Mouse (Mus musculus) heart, postnatal 4 days (tissue): ENCODE measurements around the gene Gpx1. TPM values are rescaled to one million over a fixed set of nuclear protein-coding genes. Genes with fewer than 3 reads are reported as not detected.
"Not testable (repeated sequence)": the region's sequence is repeated elsewhere in the genome, so short reads cannot be mapped to it uniquely, and the experiment has no call there.

ENCODE experiments used
- DNase-seq: peaks from one replicate; pipeline ENCODE4 v3.0.0; 2021
- total RNA-seq, 2 experiments: library from RNA; stranded (reverse); gene quantifications; 2 replicates each; pipeline ENCODE4 v1.2.3; 2021

The Gpx1 gene
- total RNA-seq: 100 to 1,000 TPM; 159 to 185 TPM

GRCm38 (mm10) chr9:108338886-108339781 lies at the start of gene Gpx1:
Gene Gpx1 (plus strand): TSS chr9:108338903.
- peak; percentile 94 for DNase-seq

DNA sequence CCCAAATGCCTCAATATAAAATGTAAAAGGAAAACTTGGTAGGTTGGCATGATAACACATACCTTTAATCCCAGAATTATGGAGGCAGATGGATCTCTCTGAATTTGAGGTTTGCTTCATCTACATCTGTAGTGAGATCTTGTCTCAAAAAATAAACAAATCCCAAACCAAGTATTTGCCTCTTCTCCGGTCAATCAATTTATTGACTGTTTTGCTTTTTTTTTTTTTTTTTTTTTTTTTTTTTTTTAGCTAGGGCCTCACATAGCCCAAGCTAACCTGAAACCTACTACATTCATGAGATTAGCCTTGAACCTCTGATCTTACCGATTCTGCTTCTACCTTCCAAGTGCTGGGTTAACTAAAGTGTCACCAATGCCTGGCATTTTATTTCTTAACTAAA lies 49.4 kb upstream of the Gpx1 start:
- no peak for DNase-seq

GRCm38 (mm10) chr9:108290016-108290750 lies 48.5 kb upstream of the Gpx1 start, which contains the start of gene Nicn1:
Gene Nicn1 (plus strand): TSS chr9:108290429.
- peak; percentile 89 for DNase-seq

GRCm38 (mm10) chr9:108290773-108291172 lies 47.9 kb upstream of the Gpx1 start:
- DNase-seq: no peak

DNA sequence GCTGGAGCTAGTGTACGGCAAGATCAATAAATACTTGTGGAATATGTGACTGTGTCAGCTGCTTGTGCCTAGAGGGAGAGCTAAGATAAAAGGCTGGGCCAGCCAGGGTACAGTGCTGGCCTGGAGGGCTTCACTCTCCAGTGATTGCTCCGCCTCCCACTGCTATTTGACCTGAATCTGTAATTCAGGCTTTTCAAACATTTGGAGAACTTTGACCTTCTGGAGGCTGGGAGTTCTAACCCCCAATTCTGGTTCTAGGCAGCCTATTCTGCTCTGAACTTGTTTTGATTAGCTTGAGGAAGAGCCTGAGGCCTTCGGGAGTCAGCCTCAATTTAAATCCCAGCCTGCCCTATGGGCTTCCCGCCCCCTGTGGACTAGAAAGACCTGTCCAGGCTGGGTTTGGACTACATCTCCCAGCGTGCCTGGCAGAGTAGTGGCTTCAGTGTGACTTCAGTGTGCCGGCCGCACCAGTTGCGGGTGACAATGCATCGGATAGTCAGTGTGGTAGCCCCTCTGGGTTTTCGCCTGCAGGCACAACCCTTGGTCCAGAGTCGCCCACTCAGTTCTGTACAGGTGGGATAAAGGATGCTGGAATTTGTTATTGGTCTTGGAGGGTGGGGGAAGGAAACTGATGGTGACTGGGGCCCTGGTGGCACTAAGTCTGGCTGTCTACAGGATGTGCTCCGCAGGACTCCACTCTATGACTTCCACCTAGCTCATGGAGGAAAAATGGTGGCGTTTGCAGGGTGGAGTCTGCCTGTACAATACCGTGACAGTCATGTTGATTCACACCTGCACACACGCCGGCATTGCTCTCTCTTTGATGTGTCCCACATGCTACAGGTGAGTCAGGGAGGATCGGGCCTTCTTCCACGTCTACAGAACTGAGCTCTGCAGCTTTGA lies 42.0 kb upstream of the Gpx1 start, which contains the start of gene Amt:
TSS of gene Amt (plus strand) at position 401 of the 903 bp plus-strand sequence.
- DNase-seq: no peak

DNA sequence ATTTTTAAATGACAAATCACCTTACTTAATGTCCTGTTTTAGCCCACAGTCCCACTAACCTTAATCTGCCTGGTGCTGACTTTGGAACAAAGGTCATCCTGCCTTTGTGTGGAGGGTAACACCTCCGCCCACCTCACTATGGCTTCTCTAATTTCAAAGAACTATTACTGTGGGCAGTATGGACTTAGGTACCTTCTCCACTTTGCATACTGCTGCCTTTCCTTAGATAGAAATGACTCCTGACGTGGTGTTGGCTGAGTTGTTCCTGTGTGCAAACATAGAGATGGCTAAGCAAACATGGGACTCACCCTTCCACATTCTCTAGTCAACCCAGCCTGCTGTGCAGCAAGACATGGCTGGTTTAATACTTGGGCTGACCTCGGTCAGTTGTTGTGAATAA lies 36.9 kb upstream of the Gpx1 start:
- DNase-seq: no peak

DNA sequence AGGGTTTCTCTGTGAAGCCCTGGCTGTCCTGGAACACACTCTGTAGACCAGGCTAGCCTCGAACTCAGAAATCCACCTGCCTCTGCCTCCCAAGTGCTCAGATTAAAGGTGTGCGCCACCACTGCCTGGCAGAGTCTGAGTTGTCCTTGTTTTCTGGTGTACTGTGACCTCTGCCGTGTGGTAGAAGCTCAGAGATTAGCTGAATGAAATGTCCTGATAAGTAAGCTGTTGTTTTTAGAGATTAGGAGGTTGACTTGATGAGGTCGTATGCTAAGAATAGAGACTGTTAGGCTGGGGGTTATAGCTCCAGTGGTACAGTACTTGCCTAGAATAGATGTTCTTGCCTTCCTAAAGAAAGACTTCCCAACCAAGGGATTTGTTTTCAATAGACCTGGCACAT lies 34.0 kb upstream of the Gpx1 start:
- no peak for DNase-seq

GRCm38 (mm10) chr9:108305170-108305569 lies 33.5 kb upstream of the Gpx1 start:
- peak; percentile 17 for DNase-seq

DNA sequence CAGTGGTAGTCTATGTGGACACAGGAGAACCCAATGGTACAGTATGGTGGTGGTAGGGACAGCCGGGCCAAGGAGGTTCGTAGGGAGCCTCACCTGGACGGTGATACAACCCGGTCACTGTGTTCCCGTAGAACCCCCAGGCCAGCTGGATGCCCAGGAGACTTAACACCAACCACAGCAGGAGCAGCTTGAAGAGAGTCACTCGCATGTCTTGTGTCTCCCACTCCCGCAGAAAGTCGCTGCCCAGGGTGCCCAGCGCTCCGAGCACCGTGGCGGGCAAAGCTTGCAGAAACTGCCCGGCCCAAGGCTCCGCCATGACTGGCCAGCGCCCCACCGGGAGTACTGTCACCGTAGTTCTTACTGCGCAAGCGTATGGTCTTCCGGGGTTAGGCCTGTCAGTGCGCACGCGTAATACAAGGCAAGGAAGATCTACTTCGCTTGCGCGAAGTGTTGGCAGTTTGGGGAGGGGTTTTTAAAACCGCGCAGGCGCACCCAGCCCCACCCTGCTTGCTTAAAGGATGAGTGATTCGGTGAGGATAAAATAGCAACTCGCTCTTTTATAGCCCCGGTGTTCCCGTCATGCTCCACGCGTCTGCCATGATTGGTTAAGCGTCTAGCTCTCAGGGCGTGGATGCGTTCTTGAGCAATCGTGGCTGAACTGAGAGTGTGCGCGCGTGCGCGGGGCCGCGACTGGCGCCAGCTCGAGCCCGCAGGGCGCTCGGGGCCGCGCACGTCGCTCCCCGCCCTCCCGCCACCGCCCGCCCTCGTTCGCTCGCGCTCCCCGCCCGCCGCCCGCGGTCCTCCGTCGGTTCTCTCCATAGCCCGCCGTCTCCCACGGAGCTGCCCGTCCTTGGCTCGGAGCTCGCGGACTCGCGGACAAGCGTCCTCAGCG lies 32.8 kb upstream of the Gpx1 start, which contains the start of the genes Rhoa and Tcta:
TSS of gene Rhoa (plus strand) at position 501 of the 892 bp plus-strand sequence.
TSS of gene Tcta (minus strand) at position 532 of the 892 bp plus-strand sequence.
- peak; percentile 98 for DNase-seq

GRCm38 (mm10) chr9:108306571-108306980 lies 32.1 kb upstream of the Gpx1 start:
- peak; percentile 86 for DNase-seq

- DNase-seq: no peak
Observed at GRCm38 (mm10) chr9:108307021-108307807, 31.5 kb upstream of the Gpx1 start.

- no peak for DNase-seq
Observed at GRCm38 (mm10) chr9:108308141-108308540, 30.6 kb upstream of the Gpx1 start.

- DNase-seq: no peak
Observed at GRCm38 (mm10) chr9:108317572-108317971, 21.1 kb upstream of the Gpx1 start.

DNA sequence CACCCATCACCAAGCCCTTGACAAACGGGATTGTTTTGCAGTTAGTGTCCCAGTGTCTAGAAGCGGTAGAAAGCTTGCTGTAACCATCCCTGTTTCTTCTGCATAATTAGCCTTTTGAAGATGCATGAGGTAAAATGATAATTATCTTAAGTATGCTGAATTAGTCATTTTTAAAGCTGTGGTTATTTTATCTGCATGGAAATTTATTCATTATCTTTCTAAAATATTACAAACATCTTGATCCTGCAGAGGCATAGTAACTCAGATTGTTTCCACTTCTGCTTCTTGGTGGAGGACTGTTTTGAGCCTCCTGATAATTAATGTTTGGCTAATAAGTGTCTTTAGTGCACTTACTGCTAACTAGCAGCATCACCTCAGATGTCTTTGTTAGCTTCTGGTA lies 20.2 kb upstream of the Gpx1 start:
- DNase-seq: no peak

- DNase-seq: not testable (repeated sequence)
Observed at GRCm38 (mm10) chr9:108322054-108322453, 16.6 kb upstream of the Gpx1 start.

DNA sequence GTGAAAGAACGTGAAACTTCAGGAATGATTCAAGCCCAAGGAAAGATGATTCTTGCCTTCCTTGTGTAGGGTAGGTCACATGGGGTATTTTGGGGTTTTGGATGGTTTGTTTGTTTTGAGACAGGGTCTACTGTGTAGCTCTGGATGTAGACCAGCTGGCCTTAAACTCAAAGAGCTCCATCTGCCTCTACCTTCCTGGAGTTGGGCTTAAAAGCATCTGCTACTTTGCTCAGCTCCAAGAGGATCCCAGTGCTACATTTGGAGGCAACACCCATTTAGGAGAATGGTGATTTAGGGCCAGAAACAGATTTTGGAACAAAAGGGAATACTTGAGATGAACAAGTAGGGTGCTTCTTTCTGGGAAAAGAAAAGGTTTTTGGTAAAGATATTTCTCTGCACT lies 13.9 kb upstream of the Gpx1 start:
- DNase-seq: no peak

GRCm38 (mm10) chr9:108325811-108326210 lies 12.9 kb upstream of the Gpx1 start:
- DNase-seq: no peak

GRCm38 (mm10) chr9:108337848-108338550 lies 704 bp upstream of the Gpx1 start:
- DNase-seq: no peak

DNA sequence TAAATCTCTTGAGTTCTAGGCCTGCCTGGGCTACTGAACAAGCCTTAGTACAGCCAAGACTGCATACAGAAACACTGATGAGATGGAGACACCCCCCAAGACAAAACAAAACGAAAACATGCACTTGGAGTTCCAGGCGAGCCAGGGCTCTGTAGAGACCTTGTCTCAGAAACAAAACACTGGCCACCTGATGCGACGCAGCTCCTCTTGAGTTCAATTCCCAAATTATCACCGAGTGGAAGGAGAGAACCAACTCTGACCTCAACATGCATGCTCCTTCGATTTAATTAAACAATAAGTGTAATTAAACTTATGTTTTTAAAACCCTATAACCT lies 185 bp upstream of the Gpx1 start:
- peak; percentile 18 for DNase-seq

- peak; percentile 35 for DNase-seq
Observed at GRCm38 (mm10) chr9:108339886-108340257, 1.2 kb downstream of the Gpx1 start.
